Mouse (Mus musculus): Measurements from ENCODE around the gene Aaas. TPM values are rescaled to one million over a fixed set of nuclear protein-coding genes. Genes with fewer than 3 reads are reported as not detected.

Gene Aaas
- total RNA-seq, 2 experiments from 2014 or later: 10.2 to 11.2 TPM

- peak; percentile 40 for DNase-seq (ENCODE audit: low spot score)
- intact Hi-C loops (cut with DNase I): loop anchor here (1.0 kb wide), 2 partner anchors 29 to 77 kb away; no protein-coding TSS in a partner anchor
Measured at GRCm38 (mm10) chr15:102316263-102316662, 34.3 kb downstream of the Aaas start.

- DNase-seq (ENCODE audit: low spot score): peak; percentile 38
- intact Hi-C loops (cut with DNase I): no loop called here
Measured at GRCm38 (mm10) chr15:102315292-102315691, 35.3 kb downstream of the Aaas start.

- intact Hi-C loops (cut with DNase I): no loop called here
- no peak for DNase-seq (ENCODE audit: low spot score)
Measured at GRCm38 (mm10) chr15:102311489-102311888, 39.1 kb downstream of the Aaas start.

- DNase-seq (ENCODE audit: low spot score): peak; percentile 55
- intact Hi-C loops (cut with DNase I): no loop called here
Measured at GRCm38 (mm10) chr15:102310074-102310845, 40.3 kb downstream of the Aaas start.

- intact Hi-C loops (cut with DNase I): no loop called here
- DNase-seq (ENCODE audit: low spot score): no peak
Measured at GRCm38 (mm10) chr15:102308717-102309116, 41.9 kb downstream of the Aaas start.

GRCm38 (mm10) chr15:102302542-102302941 is 48.0 kb downstream of the Aaas start:
- DNase-seq (ENCODE audit: low spot score): no peak
- intact Hi-C loops (cut with DNase I): no loop called here

- DNase-seq (ENCODE audit: low spot score): no peak
- intact Hi-C loops (cut with DNase I): no loop called here
Measured at GRCm38 (mm10) chr15:102296368-102297006, 54.1 kb downstream of the Aaas start.

- intact Hi-C loops (cut with DNase I): no loop called here
- peak; percentile 88 for DNase-seq (ENCODE audit: low spot score)
Measured at GRCm38 (mm10) chr15:102295633-102296367, 54.8 kb downstream of the Aaas start, which contains the start of gene Espl1. Espl1 (plus strand) TSS chr15:102296266.

Other genes starting within 250 kb of the Aaas start
- gene Spryd3, start 214.5 kb downstream of the Aaas start, total RNA-seq (2021): 10 to 100 TPM; 13.2 to 15.1 TPM
- gene Igfbp6, start 206.4 kb downstream of the Aaas start, total RNA-seq (2021): 10 to 100 TPM; 38.3 to 43.6 TPM
- gene Soat2, start 200.2 kb downstream of the Aaas start, total RNA-seq (2021): under 1 TPM in 1 of 2 experiments, not detected in 1; 0.11 TPM
- 10 to 100 TPM; 34.0 to 35.2 TPM for gene Zfp740, start 147.5 kb downstream of the Aaas start, total RNA-seq (2021)
- 10 to 100 TPM; 15.7 to 16.3 TPM for gene Csad, start 146.0 kb downstream of the Aaas start, total RNA-seq (2021)
- 1 to 10 TPM; 1.3 TPM for gene Itgb7, start 118.8 kb downstream of the Aaas start, total RNA-seq (2021)
- gene Rarg, start 93.3 kb downstream of the Aaas start, total RNA-seq (2021): 10 to 100 TPM; 17.0 to 20.8 TPM
- gene Gm9918, start 80.2 kb downstream of the Aaas start, total RNA-seq (2021): not detected
- gene Mfsd5, start 71.3 kb downstream of the Aaas start, total RNA-seq (2021): 10 to 100 TPM; 15.5 to 18.5 TPM
- gene Espl1, start 54.5 kb downstream of the Aaas start, total RNA-seq (2021): 1 to 10 TPM in 1 of 2 experiments, under 1 TPM in 1; 0.65 to 1.9 TPM
- 100 to 1,000 TPM; 284 to 288 TPM for gene Pfdn5, start 24.7 kb downstream of the Aaas start, total RNA-seq (2021)
- gene Myg1, start 19.1 kb downstream of the Aaas start, total RNA-seq (2021): 10 to 100 TPM; 21.3 to 23.1 TPM
- not detected for gene Sp7, start 16.4 kb upstream of the Aaas start, total RNA-seq (2021)
- 10 to 100 TPM; 42.7 to 44.4 TPM for gene Sp1, start 55.4 kb upstream of the Aaas start, total RNA-seq (2021)
- under 1 TPM; 0.68 to 0.84 TPM for gene Amhr2, start 94.6 kb upstream of the Aaas start, total RNA-seq (2021)
- gene Prr13, start 108.3 kb upstream of the Aaas start, total RNA-seq (2021): 10 to 100 TPM; 20.6 to 21.0 TPM
- 100 to 1,000 TPM; 458 to 504 TPM for gene Pcbp2, start 119.8 kb upstream of the Aaas start, total RNA-seq (2021)
- gene Gm10337, start 153.0 kb upstream of the Aaas start, total RNA-seq (2021): not detected
- 1 to 10 TPM; 3.2 to 4.5 TPM for gene Map3k12, start 166.3 kb upstream of the Aaas start, total RNA-seq (2021)
- 10 to 100 TPM; 46.6 to 47.6 TPM for gene Tarbp2, start 167.4 kb upstream of the Aaas start, total RNA-seq (2021)
- 1 to 10 TPM; 2.5 to 2.8 TPM for gene Npff, start 174.2 kb upstream of the Aaas start, total RNA-seq (2021)